Mouse (Mus musculus): ENCODE measurements around the gene Gm44579. TPM values are rescaled to one million over a fixed set of nuclear protein-coding genes. Genes with fewer than 3 reads are reported as not detected.

Gene Gm44579
- polyA plus RNA-seq (2014; fragmentation: Nextera tagmentation; extraction: Ambion mirVana) = not detected in 2 replicates

DNA sequence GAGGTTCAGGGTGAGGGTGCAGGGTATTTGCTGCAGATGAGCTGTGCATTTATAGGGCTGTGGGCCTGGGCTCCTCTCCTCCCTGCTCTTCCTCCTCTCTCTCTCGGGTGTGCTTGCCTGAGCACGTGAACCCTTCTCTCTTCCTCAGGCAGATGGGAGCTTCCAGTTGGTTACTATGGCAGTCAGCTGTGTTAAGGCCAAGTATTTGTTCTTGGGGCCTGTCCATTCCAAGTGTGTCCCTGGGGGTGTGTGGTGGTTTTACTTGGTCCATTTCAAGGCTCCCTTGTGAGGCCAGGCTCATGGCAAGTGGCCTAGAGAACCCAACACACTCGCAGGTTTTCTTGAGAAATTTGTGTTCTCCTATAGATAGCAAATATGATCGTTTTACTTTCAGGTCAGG lies at the start of gene Gm44579, which contains the start of gene Olfr287:
Gene Gm44579, minus strand, starts transcription at position 101 of the 400 bp plus-strand sequence.
Gene Olfr287, minus strand, starts transcription at position 180 of the 400 bp plus-strand sequence.
- WGBS = 69% methylated on average over 4 of the region's 4 CpGs
- H3K27ac ChIP-seq (ENCODE audit: low read depth, low read length) = no peak within 1 kb of the TSS

GRCm38 (mm10) chr15:98257776-98258175 lies 37.0 kb upstream of the Gm44579 start:
- Histone ChIP-seq H3K9me3 (ENCODE audit: control insufficient read depth, low read length) (no peaks in the 10 kb centered on the region), H3K4me3 (ENCODE audit: low read depth, low read length) (no peak overlapping the region), H3K27me3 (ENCODE audit: control insufficient read depth, insufficient read depth, low read length) (no peaks in the 10 kb centered on the region), H3K4me1 (ENCODE audit: control insufficient read depth, insufficient read depth, low read length) (no peaks in the 10 kb centered on the region), H3K27ac (ENCODE audit: low read depth, low read length) (no peak overlapping the region), H3K4me2 (no peak overlapping the region), H3K36me3 (ENCODE audit: control insufficient read depth, insufficient read depth, low read length) (no peaks in the 10 kb centered on the region), H3K9ac (ENCODE audit: low read length) (no peak overlapping the region)
- no peak for DNase-seq (ENCODE audit: low spot score, missing footprints)
- ATAC-seq (ENCODE audit: low FRiP score) = no peak
- 84% methylated on average over 7 of the region's 7 CpGs for WGBS

More for the DNA sequence above, at the start of gene Gm44579, which contains the start of gene Olfr287:
- ATAC-seq (ENCODE audit: low FRiP score) = no peak
- no peak within 1 kb of the TSS for H3K4me2 ChIP-seq
- no peaks in the 10 kb centered on the region for H3K27me3 ChIP-seq (ENCODE audit: control insufficient read depth, insufficient read depth, low read length)
- no peak within 1 kb of the TSS for H3K9ac ChIP-seq (ENCODE audit: low read length)
- no peaks in the 10 kb centered on the region for H3K9me3 ChIP-seq (ENCODE audit: control insufficient read depth, low read length)
- no peaks in the 10 kb centered on the region for H3K4me1 ChIP-seq (ENCODE audit: control insufficient read depth, insufficient read depth, low read length)
- no peak within 1 kb of the TSS for H3K4me3 ChIP-seq (ENCODE audit: low read depth, low read length)
- no peaks in the 10 kb centered on the region for H3K36me3 ChIP-seq (ENCODE audit: control insufficient read depth, insufficient read depth, low read length)
- no peak for DNase-seq (ENCODE audit: low spot score, missing footprints)

DNA sequence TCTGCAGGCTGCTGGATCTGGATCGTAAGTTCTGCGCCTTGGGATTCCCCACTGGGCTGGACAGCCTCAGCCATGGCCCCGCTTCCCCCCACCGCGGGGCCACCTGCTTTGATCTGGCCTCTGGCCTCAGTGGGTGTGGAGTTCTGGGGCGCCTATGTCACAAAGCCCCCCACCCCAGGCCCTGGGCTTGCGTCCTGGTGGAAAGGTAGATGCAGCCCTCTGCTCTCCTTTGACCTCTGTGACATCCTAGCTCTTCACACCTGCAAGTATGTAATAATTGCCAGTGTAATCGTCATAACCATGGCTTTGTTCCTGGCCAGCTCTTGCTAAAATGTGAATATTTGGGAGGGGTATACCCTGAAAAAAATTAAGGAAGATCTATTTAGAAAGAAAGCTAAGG lies 36.4 kb upstream of the Gm44579 start, which contains the start of gene H1fnt:
Gene H1fnt, minus strand, starts transcription at position 101 of the 400 bp plus-strand sequence.
- Histone ChIP-seq H3K27ac (ENCODE audit: low read depth, low read length) (no peak within 1 kb of the TSS), H3K9ac (ENCODE audit: low read length) (no peak within 1 kb of the TSS), H3K36me3 (ENCODE audit: control insufficient read depth, insufficient read depth, low read length) (no peaks in the 10 kb centered on the region), H3K4me1 (ENCODE audit: control insufficient read depth, insufficient read depth, low read length) (no peaks in the 10 kb centered on the region), H3K9me3 (ENCODE audit: control insufficient read depth, low read length) (no peaks in the 10 kb centered on the region), H3K27me3 (ENCODE audit: control insufficient read depth, insufficient read depth, low read length) (no peaks in the 10 kb centered on the region), H3K4me2 (no peak within 1 kb of the TSS), H3K4me3 (ENCODE audit: low read depth, low read length) (no peak within 1 kb of the TSS)
- ATAC-seq (ENCODE audit: low FRiP score) (no peak), DNase-seq (ENCODE audit: low spot score, missing footprints) (no peak)
- 85% methylated on average over 8 of the region's 8 CpGs for WGBS

- H3K36me3 ChIP-seq (ENCODE audit: control insufficient read depth, insufficient read depth, low read length) = no peaks in the 10 kb centered on the region
- no peak overlapping the region for H3K4me2 ChIP-seq
- no peak for DNase-seq (ENCODE audit: low spot score, missing footprints)
- H3K9me3 ChIP-seq (ENCODE audit: control insufficient read depth, low read length) = no peaks in the 10 kb centered on the region
- no peaks in the 10 kb centered on the region for H3K4me1 ChIP-seq (ENCODE audit: control insufficient read depth, insufficient read depth, low read length)
- no peaks in the 10 kb centered on the region for H3K27me3 ChIP-seq (ENCODE audit: control insufficient read depth, insufficient read depth, low read length)
- no peak overlapping the region for H3K4me3 ChIP-seq (ENCODE audit: low read depth, low read length)
- WGBS = 92% methylated on average over 13 of the region's 13 CpGs
- ATAC-seq (ENCODE audit: low FRiP score) = no peak
- H3K9ac ChIP-seq (ENCODE audit: low read length) = no peak overlapping the region
- no peak overlapping the region for H3K27ac ChIP-seq (ENCODE audit: low read depth, low read length)
These were observed 35.5 kb upstream of the Gm44579 start for GRCm38 (mm10) chr15:98256271-98256670.

DNA sequence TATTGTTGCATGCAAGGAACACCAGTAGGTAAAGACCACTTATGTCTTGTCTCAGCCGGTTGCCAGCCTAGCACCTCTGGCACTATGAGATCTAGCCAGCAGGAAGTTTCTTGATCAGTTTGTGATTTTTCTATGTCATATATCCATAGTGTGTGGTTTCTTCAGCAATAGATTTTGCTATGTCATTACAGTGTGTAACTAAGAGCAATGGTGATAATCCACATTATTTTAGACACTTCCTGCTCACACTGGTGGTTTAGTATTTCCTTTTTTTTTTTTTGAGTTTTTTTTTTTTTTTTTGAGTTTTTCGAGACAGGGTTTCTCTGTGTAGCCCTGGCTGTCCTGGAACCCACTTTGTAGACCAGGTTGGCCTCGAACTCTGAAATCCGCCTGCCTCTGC lies 14.7 kb upstream of the Gm44579 start:
- ATAC-seq (ENCODE audit: low FRiP score) = no peak
- Histone ChIP-seq H3K27ac (ENCODE audit: low read depth, low read length) (no peak overlapping the region), H3K36me3 (ENCODE audit: control insufficient read depth, insufficient read depth, low read length) (no peaks in the 10 kb centered on the region), H3K9me3 (ENCODE audit: control insufficient read depth, low read length) (no peaks in the 10 kb centered on the region), H3K4me2 (no peak overlapping the region), H3K27me3 (ENCODE audit: control insufficient read depth, insufficient read depth, low read length) (no peaks in the 10 kb centered on the region), H3K9ac (ENCODE audit: low read length) (no peak overlapping the region), H3K4me3 (ENCODE audit: low read depth, low read length) (no peak overlapping the region), H3K4me1 (ENCODE audit: control insufficient read depth, insufficient read depth, low read length) (no peaks in the 10 kb centered on the region)
- DNase-seq (ENCODE audit: low spot score, missing footprints) = no peak
- 93% methylated on average over 4 of the region's 4 CpGs for WGBS

DNA sequence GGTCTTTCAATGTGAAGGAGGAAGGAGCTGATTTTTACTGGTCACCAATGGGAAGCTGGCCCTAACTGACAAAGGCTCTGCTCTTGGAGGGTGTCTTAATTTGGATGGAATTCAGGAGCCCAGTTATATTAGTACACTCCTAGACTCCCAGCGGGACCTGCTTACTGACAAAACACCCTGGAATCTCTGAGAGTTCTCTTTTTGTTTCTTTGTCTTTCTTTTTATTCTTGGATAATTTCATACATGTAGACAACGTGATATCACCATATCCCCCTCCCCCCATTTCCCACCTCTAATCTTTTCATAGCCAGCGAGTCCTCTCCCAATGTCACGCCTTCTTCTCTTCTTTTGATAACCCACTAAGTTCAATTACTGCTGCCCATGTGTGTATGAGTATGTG lies 13.6 kb upstream of the Gm44579 start, which contains the start of gene Olfr286:
Gene Olfr286, minus strand, starts transcription at position 101 of the 400 bp plus-strand sequence.
- Histone ChIP-seq H3K4me1 (ENCODE audit: control insufficient read depth, insufficient read depth, low read length) (no peaks in the 10 kb centered on the region), H3K27ac (ENCODE audit: low read depth, low read length) (no peak within 1 kb of the TSS), H3K9ac (ENCODE audit: low read length) (no peak within 1 kb of the TSS), H3K4me2 (no peak within 1 kb of the TSS), H3K36me3 (ENCODE audit: control insufficient read depth, insufficient read depth, low read length) (no peaks in the 10 kb centered on the region), H3K9me3 (ENCODE audit: control insufficient read depth, low read length) (no peaks in the 10 kb centered on the region), H3K4me3 (ENCODE audit: low read depth, low read length) (no peak within 1 kb of the TSS), H3K27me3 (ENCODE audit: control insufficient read depth, insufficient read depth, low read length) (no peaks in the 10 kb centered on the region)
- ATAC-seq (ENCODE audit: low FRiP score) (no peak), DNase-seq (ENCODE audit: low spot score, missing footprints) (no peak)
- WGBS = 86% methylated on average over 4 of the region's 4 CpGs

GRCm38 (mm10) chr15:98226096-98226495 lies 5.3 kb upstream of the Gm44579 start:
- Histone ChIP-seq H3K9ac (ENCODE audit: low read length) (no peak overlapping the region), H3K4me1 (ENCODE audit: control insufficient read depth, insufficient read depth, low read length) (no peaks in the 10 kb centered on the region), H3K9me3 (ENCODE audit: control insufficient read depth, low read length) (no peaks in the 10 kb centered on the region), H3K4me3 (ENCODE audit: low read depth, low read length) (no peak overlapping the region), H3K27me3 (ENCODE audit: control insufficient read depth, insufficient read depth, low read length) (no peaks in the 10 kb centered on the region), H3K4me2 (no peak overlapping the region), H3K27ac (ENCODE audit: low read depth, low read length) (no peak overlapping the region), H3K36me3 (ENCODE audit: control insufficient read depth, insufficient read depth, low read length) (no peaks in the 10 kb centered on the region)
- ATAC-seq (ENCODE audit: low FRiP score) = no peak
- 67% methylated on average over 7 of the region's 7 CpGs for WGBS
- no peak for DNase-seq (ENCODE audit: low spot score, missing footprints)

DNA sequence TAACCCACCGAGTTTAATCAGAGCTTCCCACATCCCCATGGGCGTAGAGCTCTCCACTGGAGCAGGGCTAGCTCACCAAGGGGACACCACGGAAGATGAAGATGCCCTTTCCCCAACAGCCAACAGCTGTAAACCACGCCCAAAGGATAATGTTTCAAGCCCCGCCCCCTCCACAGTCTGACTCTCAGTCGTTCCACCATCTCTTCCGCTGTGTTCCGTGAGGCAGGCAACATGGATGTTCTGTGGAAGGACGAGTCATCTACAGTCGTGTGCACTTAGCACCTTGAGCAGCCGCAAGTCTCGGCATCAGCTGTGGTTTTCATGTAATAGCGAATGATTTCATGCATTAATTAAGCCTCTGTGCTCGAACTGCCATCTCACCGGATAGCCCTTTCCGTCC lies 4.8 kb upstream of the Gm44579 start:
- 40% methylated on average over 16 of the region's 16 CpGs for WGBS
- no peaks in the 10 kb centered on the region for H3K36me3 ChIP-seq (ENCODE audit: control insufficient read depth, insufficient read depth, low read length)
- H3K27ac ChIP-seq (ENCODE audit: low read depth, low read length) = no peak overlapping the region
- no peaks in the 10 kb centered on the region for H3K27me3 ChIP-seq (ENCODE audit: control insufficient read depth, insufficient read depth, low read length)
- H3K4me2 ChIP-seq = no peak overlapping the region
- ATAC-seq (ENCODE audit: low FRiP score) (no peak), DNase-seq (ENCODE audit: low spot score, missing footprints) (no peak)
- H3K9me3 ChIP-seq (ENCODE audit: control insufficient read depth, low read length) = no peaks in the 10 kb centered on the region
- H3K4me1 ChIP-seq (ENCODE audit: control insufficient read depth, insufficient read depth, low read length) = no peaks in the 10 kb centered on the region
- H3K9ac ChIP-seq (ENCODE audit: low read length) = no peak overlapping the region
- H3K4me3 ChIP-seq (ENCODE audit: low read depth, low read length) = no peak overlapping the region

DNA sequence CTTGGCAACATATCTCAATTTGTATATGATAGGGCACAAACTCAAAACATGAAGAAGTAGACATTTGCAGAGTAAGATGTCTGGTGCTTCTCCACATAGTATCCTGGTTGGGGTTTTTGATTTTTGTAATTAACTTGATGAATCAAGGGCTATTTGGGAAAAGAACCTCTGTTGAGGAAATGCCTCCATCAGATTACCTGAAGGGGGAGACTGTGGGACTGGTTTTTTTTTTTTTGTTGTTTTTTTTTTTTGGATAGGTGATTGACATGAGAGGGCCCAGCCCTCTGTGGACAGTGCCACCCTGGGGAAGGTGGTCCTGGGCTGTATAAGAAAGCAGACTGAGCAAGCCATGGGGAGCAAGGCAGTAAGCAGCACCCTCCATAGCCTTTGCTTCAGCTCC lies 1.6 kb upstream of the Gm44579 start:
- no peaks in the 10 kb centered on the region for H3K36me3 ChIP-seq (ENCODE audit: control insufficient read depth, insufficient read depth, low read length)
- no peaks in the 10 kb centered on the region for H3K4me1 ChIP-seq (ENCODE audit: control insufficient read depth, insufficient read depth, low read length)
- DNase-seq (ENCODE audit: low spot score, missing footprints) (no peak), ATAC-seq (ENCODE audit: low FRiP score) (no peak)
- H3K9ac ChIP-seq (ENCODE audit: low read length) = no peak overlapping the region
- no peak overlapping the region for H3K27ac ChIP-seq (ENCODE audit: low read depth, low read length)
- no peak overlapping the region for H3K4me2 ChIP-seq
- H3K9me3 ChIP-seq (ENCODE audit: control insufficient read depth, low read length) = no peaks in the 10 kb centered on the region
- H3K4me3 ChIP-seq (ENCODE audit: low read depth, low read length) = no peak overlapping the region
- no peaks in the 10 kb centered on the region for H3K27me3 ChIP-seq (ENCODE audit: control insufficient read depth, insufficient read depth, low read length)
